Mouse (Mus musculus): ENCODE measurements around the gene Ndufb3.
"Not testable (repeated sequence)": the region's sequence is repeated elsewhere in the genome, so short reads cannot be mapped to it uniquely, and the experiment has no call there.

Ndufb3 gene

DNA sequence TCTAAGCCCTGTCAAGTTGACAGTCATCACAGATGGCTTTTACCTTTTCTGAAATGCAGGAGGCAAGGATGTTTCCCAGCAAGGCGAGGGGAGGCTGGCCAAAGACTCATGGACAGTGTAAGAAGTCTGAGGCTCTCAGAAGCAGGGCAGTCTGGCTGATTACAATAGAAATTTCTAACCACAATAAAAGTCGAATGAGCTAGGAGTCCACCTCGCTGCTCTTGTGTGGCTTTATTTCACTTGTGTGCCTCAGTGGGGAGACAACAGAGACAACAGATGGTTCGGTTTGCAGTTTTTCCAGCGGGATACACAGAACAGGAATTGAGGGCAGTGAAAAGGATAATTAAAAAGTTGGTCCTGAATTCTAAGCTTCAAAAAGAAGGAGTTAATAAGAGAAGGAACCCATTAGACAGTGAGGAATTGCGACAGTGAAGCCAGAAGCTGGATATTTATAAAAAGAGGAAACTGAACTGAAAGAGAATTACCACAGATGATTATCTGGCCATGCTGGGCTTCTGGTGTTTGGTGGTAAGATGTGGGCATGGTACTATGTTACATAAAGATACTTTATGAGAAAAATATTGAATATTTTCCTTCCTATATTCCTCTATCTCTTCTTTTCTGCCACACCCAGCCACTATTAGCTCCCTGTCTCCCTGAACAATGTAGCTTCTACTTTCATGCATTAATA lies 31.9 kb downstream of the Ndufb3 start:
- no peak for DNase-seq (ENCODE audit: low spot score in 2 of 2)

DNA sequence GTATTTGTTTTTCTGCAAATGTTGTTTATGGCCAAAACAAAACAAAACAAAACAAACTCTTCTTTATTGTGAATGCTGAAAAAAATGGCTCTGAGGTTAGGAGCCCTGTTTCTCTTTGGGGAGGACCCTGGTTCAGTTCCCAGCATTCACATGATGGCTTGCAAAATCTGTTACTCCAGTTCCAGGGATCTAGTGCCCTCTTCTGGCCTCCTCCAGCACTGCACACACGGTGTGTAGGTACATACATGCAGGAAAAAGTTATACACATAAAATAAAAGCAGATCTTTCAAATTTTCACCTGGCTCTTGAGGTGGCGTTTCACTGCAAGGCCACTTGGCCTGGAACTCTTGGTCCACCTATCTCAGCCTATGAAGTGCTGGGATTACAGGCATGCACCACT lies 32.6 kb downstream of the Ndufb3 start:
- no peak for DNase-seq (ENCODE audit: low spot score in 2 of 2)

DNA sequence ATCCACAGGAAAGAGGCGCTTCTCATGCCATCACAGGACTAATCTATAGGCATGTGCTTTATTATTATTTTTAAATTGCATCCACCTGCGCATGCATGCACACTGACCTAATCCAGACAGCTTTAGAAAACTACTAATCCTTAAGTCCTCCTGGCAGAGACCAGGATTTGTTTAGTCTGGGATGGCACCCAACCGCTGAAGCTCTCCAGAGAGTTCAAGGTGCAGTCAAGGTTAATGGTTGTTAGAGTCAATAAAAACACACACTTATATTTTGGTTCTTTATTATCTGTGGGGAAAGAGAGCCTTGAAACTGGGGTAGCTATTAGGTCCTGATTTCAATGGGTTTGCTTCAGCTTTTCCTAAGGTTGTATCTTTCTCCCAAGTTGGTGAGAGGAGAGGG lies 35.1 kb downstream of the Ndufb3 start:
- no peak for DNase-seq (ENCODE audit: low spot score in 2 of 2)

DNA sequence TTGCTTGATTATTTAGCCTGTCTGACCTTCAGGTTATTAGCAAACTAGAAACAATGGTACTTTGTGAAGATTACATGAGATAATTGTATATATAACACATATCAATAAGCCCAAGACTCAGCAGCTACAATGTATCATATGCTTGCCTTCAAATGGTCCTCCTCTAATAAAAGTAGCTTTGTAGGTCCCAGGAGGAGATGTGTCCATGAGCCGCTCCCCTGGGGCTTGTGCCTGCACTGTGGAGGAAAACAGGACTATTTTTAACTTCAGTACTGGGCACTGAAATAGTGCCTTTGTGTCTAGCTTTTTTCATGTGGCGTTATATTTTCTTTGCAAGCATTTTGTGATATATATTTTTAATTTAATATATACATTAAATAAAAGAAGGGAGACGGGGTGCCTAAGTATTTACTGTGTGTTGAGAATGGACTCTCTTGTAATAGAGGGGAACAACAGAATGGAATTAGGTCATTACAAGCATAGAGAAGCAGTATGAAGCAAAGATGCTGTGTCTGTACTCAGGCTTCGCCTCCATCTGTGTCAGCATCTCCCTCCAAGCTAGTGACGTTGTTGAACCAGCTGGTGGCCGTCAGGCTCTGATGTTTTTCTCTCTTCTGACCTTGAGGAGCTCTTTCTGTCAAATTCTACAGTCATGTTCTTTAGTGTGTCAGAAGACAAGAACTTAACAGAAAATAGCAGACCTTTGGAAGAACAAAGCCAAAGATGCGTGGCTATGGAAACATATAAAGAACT lies 36.0 kb downstream of the Ndufb3 start:
- DNase-seq (ENCODE audit: low spot score in 2 of 2) = no peak

DNA sequence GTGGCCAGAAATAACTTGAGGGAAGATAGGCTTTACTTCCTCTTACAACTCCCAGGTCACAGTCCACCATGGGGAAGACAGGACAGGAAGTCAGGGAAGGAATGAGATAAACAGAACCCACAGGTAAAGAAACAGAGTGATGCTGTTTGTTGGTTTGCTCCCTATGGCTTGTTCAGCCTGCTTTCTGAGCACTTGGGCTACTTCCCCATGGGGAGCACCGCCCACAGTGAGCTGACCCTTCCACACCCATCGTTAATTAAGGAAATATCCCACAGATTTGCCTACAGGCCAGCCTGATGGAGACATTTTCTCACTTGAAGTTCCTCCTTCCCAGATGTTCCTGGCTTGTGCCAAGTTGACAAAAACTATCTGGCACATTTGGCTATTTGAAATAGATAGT lies 42.7 kb downstream of the Ndufb3 start:
- DNase-seq (ENCODE audit: low spot score in 2 of 2) = not testable (repeated sequence)

Data from frontal cortex, postnatal 25 days (tissue).